Mouse (Mus musculus): ENCODE results near the gene Cdkal1. TPM values are rescaled to one million over a fixed set of nuclear protein-coding genes. Genes with fewer than 3 reads are reported as not detected.

Gene Cdkal1
- polyA plus RNA-seq, 1 experiment from 2014 or later, result 28.2 TPM

DNA sequence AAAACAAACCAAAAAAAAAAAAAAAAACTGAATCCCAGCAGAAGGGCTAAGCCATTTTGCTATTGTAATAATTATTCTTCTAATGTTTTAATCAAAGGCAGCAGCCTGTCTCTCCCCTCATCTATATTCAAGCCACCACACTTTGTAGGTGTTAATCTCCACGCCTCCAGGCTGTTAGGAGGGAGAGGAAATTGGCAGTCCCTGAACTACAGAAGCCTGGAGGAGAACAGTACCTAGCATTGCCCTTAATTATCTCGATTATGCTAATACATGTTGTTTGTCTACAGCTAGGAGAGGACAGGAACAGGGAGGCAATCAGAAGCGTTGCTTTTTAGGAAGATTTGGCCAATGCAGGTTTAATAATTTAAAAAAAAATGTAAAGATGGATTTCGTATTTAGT is 659.8 kb downstream of the Cdkal1 start:
- no peak overlapping the region for H3K27ac ChIP-seq
- WGBS, result 45% methylated on average over 4 of the region's 4 CpGs

GRCm38 (mm10) chr13:29194946-29195345 is 660.5 kb downstream of the Cdkal1 start:
- 65% methylated on average over 4 of the region's 4 CpGs for WGBS
- H3K27ac ChIP-seq, result no peak overlapping the region
- ATAC-seq (ENCODE audit: low FRiP score, low read depth), result no peak
- no peaks in the 10 kb centered on the region for H3K9me3 ChIP-seq
- no peak overlapping the region for H3K4me3 ChIP-seq
- no peaks in the 10 kb centered on the region for H3K36me3 ChIP-seq
- no peaks in the 10 kb centered on the region for H3K27me3 ChIP-seq (replicated peaks)
- H3K4me2 ChIP-seq (replicated peaks), result no peak overlapping the region
- H3K9ac ChIP-seq, result no peak overlapping the region
- H3K4me1 ChIP-seq, result peaks cover 14% of the 10 kb centered on the region

More for the DNA sequence above, 659.8 kb downstream of the Cdkal1 start:
- Histone ChIP-seq H3K27me3 (replicated peaks) (no peaks in the 10 kb centered on the region), H3K4me1 (peaks cover 14% of the 10 kb centered on the region), H3K36me3 (no peaks in the 10 kb centered on the region), H3K9ac (no peak overlapping the region), H3K9me3 (no peaks in the 10 kb centered on the region), H3K4me2 (replicated peaks) (no peak overlapping the region), H3K4me3 (no peak overlapping the region)
- peak; percentile 62; the same call in 1 of the 2 replicates for ATAC-seq (ENCODE audit: low FRiP score, low read depth)

- Histone ChIP-seq H3K4me1 (peaks cover 14% of the 10 kb centered on the region), H3K36me3 (no peaks in the 10 kb centered on the region), H3K27ac (no peak overlapping the region), H3K4me2 (replicated peaks) (no peak overlapping the region), H3K4me3 (no peak overlapping the region), H3K9me3 (no peaks in the 10 kb centered on the region), H3K27me3 (replicated peaks) (no peaks in the 10 kb centered on the region), H3K9ac (no peak overlapping the region)
- WGBS, result 89% methylated on average over 3 of the region's 3 CpGs
- ATAC-seq (ENCODE audit: low FRiP score, low read depth), result no peak
Observed at GRCm38 (mm10) chr13:29192697-29193096, 662.8 kb downstream of the Cdkal1 start.

DNA sequence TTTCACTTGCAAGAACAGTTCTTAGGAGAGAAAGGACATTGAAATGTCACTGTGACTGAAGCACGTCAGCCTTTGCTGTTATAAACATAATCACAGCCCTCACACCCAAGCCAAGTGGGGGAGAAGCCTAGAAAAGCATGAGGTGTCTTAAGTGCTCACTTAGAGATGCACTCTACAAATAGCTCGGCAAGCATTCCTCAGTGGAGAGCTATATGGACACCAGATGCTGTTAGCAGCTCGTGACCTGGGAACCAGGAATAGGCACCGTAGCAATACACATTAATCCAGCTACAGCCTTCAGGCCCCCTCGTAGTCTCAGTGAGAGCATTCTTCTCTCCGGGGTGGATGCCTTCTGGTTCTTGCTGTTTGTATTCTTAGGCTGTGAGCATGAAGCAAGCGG is 664.9 kb downstream of the Cdkal1 start:
- Histone ChIP-seq H3K36me3 (no peaks in the 10 kb centered on the region), H3K9ac (no peak overlapping the region), H3K27ac (no peak overlapping the region), H3K27me3 (replicated peaks) (no peaks in the 10 kb centered on the region), H3K9me3 (no peaks in the 10 kb centered on the region), H3K4me1 (peaks cover 7% of the 10 kb centered on the region), H3K4me2 (replicated peaks) (no peak overlapping the region), H3K4me3 (no peak overlapping the region)
- no peak for ATAC-seq (ENCODE audit: low FRiP score, low read depth)
- WGBS, result 78% methylated on average over 7 of the region's 7 CpGs

DNA sequence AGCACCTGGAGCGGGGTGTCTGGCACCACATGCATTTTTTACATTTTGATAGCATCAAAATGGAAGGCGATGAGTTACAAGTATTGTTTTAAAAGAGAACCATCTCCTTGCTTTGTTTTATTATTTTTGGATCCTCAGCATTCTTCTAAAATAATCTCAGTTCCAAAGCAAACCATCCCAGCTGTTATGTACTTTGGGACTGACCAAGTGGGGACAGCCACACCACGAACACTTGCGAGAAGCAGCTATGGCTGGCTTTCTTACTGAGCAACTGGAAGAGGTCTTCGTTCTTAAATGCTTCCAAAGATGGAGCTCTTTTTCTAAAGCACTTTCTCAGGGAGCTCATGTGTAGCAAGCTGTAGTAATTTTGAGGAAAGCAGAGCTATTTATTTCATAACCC is 668.7 kb downstream of the Cdkal1 start:
- no peaks in the 10 kb centered on the region for H3K9me3 ChIP-seq
- no peak overlapping the region for H3K27ac ChIP-seq
- no peak overlapping the region for H3K4me3 ChIP-seq
- WGBS, result 87% methylated on average over 5 of the region's 5 CpGs
- H3K27me3 ChIP-seq (replicated peaks), result no peaks in the 10 kb centered on the region
- no peak overlapping the region for H3K4me2 ChIP-seq (replicated peaks)
- ATAC-seq (ENCODE audit: low FRiP score, low read depth), result no peak
- H3K4me1 ChIP-seq, result no peaks in the 10 kb centered on the region
- H3K36me3 ChIP-seq, result no peaks in the 10 kb centered on the region
- no peak overlapping the region for H3K9ac ChIP-seq

DNA sequence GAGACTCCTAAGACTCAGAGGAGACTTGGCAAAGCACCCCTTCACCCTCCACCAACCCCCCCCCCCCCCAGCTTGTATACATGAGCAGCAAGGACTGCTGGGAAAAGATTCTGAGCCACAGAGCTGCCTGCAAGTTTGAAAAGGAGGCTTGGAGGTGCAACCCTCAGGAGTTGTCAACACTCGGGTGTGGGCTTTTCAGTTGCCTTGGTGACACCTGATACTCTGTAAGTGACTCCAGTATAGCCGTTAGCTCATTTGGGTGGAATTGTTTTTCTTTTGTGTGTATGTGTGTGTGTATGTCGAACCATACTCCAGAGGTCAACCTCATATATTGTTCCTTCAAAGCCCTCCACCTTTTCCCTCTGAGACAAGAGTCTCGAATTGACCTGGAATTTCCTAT is 669.9 kb downstream of the Cdkal1 start:
- ATAC-seq (ENCODE audit: low FRiP score, low read depth), result no peak
- Histone ChIP-seq H3K9me3 (no peaks in the 10 kb centered on the region), H3K27me3 (replicated peaks) (no peaks in the 10 kb centered on the region), H3K4me3 (no peak overlapping the region), H3K4me1 (no peaks in the 10 kb centered on the region), H3K4me2 (replicated peaks) (no peak overlapping the region), H3K27ac (no peak overlapping the region), H3K36me3 (no peaks in the 10 kb centered on the region), H3K9ac (no peak overlapping the region)
- 59% methylated on average over 4 of the region's 4 CpGs for WGBS

- Histone ChIP-seq H3K36me3 (no peaks in the 10 kb centered on the region), H3K9me3 (no peaks in the 10 kb centered on the region), H3K4me2 (replicated peaks) (no peak overlapping the region), H3K9ac (no peak overlapping the region), H3K27ac (no peak overlapping the region), H3K27me3 (replicated peaks) (no peaks in the 10 kb centered on the region), H3K4me1 (no peaks in the 10 kb centered on the region), H3K4me3 (no peak overlapping the region)
- 90% methylated on average over 2 of the region's 2 CpGs for WGBS
- no peak for ATAC-seq (ENCODE audit: low FRiP score, low read depth)
Observed at GRCm38 (mm10) chr13:29184545-29184944, 670.9 kb downstream of the Cdkal1 start.

- Histone ChIP-seq H3K9ac (no peak overlapping the region), H3K27me3 (replicated peaks) (no peaks in the 10 kb centered on the region), H3K9me3 (no peaks in the 10 kb centered on the region), H3K36me3 (no peaks in the 10 kb centered on the region), H3K4me3 (no peak overlapping the region), H3K4me1 (0 out of 2 replicates have a peak, but pooled peaks cover 3% of the 10 kb centered on the region), H3K4me2 (replicated peaks) (no peak overlapping the region), H3K27ac (no peak overlapping the region)
- ATAC-seq (ENCODE audit: low FRiP score, low read depth), result no peak
- 91% methylated on average over 4 of the region's 4 CpGs for whole genome bisulfite sequencing
Observed at GRCm38 (mm10) chr13:29179861-29180260, 675.6 kb downstream of the Cdkal1 start.

GRCm38 (mm10) chr13:29179260-29179659 is 676.2 kb downstream of the Cdkal1 start:
- Histone ChIP-seq H3K9ac (no peak overlapping the region), H3K4me2 (replicated peaks) (no peak overlapping the region), H3K4me3 (no peak overlapping the region), H3K27me3 (replicated peaks) (no peaks in the 10 kb centered on the region), H3K4me1 (0 out of 2 replicates have a peak, but pooled peaks cover 3% of the 10 kb centered on the region), H3K36me3 (no peaks in the 10 kb centered on the region), H3K27ac (no peak overlapping the region), H3K9me3 (no peaks in the 10 kb centered on the region)
- ATAC-seq (ENCODE audit: low FRiP score, low read depth), result no peak
- WGBS, result 94% methylated on average over 4 of the region's 4 CpGs

GRCm38 (mm10) chr13:29177889-29178486 is 677.5 kb downstream of the Cdkal1 start:
- no peaks in the 10 kb centered on the region for H3K27me3 ChIP-seq (replicated peaks)
- WGBS, result 33% methylated on average over 5 of the region's 5 CpGs
- no peak for ATAC-seq (ENCODE audit: low FRiP score, low read depth)

GRCm38 (mm10) chr13:29169356-29169755 is 686.1 kb downstream of the Cdkal1 start:
- Histone ChIP-seq H3K4me2 (replicated peaks) (no peak overlapping the region), H3K4me1 (0 out of 2 replicates have a peak, but pooled peaks cover 2% of the 10 kb centered on the region), H3K36me3 (no peaks in the 10 kb centered on the region), H3K4me3 (no peak overlapping the region), H3K27me3 (replicated peaks) (no peaks in the 10 kb centered on the region), H3K9me3 (no peaks in the 10 kb centered on the region), H3K27ac (no peak overlapping the region), H3K9ac (no peak overlapping the region)
- ATAC-seq (ENCODE audit: low FRiP score, low read depth), result no peak
- 42% methylated on average over 1 of the region's 1 CpGs for WGBS

More at GRCm38 (mm10) chr13:29177889-29178486, 677.5 kb downstream of the Cdkal1 start:
- Histone ChIP-seq H3K36me3 (no peaks in the 10 kb centered on the region), H3K27ac (no peak overlapping the region), H3K4me3 (no peak overlapping the region), H3K9ac (no peak overlapping the region), H3K4me1 (0 out of 2 replicates have a peak, but pooled peaks cover 3% of the 10 kb centered on the region), H3K9me3 (no peaks in the 10 kb centered on the region), H3K4me2 (replicated peaks) (no peak overlapping the region)

DNA sequence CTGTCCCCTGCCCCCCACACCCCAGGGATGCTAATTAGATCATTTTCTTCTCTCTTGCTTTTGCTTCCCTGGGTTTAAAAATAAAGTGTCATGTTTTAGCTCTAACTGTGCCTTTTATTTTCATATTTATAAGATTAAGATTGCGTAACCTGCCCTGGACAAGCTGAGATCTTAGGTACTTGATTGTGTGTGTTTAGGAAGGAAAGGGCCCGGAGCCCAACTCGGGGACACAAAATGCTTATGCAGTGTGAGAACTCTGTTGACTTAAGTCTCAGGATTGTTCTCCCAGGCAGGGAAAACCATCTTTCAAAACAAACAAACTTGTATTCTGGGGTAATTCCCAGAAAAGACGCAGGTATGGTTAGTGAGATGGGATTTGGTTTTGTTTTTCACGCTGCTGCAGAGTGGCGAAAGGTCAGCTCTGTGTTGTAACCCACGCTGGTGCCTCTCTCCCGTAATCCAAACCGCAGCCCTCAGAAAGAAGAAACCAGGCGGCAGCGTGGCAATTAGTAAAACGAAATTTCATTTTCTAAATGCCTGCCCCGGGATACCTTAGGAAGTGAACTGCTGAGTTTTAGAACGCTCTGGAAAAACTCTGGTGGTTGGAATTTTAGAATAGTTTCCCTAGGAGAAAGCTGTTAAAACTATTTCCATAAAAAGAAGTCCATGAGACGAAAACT is 690.5 kb downstream of the Cdkal1 start:
- Histone ChIP-seq H3K27me3 (replicated peaks) (no peaks in the 10 kb centered on the region), H3K9ac (no peak overlapping the region), H3K4me3 (no peak overlapping the region), H3K36me3 (no peaks in the 10 kb centered on the region), H3K4me2 (replicated peaks) (no peak overlapping the region), H3K27ac (no peak overlapping the region), H3K9me3 (no peaks in the 10 kb centered on the region), H3K4me1 (0 out of 2 replicates have a peak, but pooled peaks cover 4% of the 10 kb centered on the region)
- 66% methylated on average over 15 of the region's 15 CpGs for WGBS
- ATAC-seq (ENCODE audit: low FRiP score, low read depth), result no peak
